Mouse (Mus musculus): ENCODE data around the gene Supt6. TPM values are rescaled to one million over a fixed set of nuclear protein-coding genes. Genes with fewer than 3 reads are reported as not detected.
"Not testable (repeated sequence)": the region's sequence is repeated elsewhere in the genome, so short reads cannot be mapped to it uniquely, and the experiment has no call there.

Supt6 gene
- total and polyA plus RNA-seq, 3 experiments = 30.4 to 99.9 (median 65.5) TPM

- in situ Hi-C loops (cut with MboI; ENCODE audit: low pct_ligation_motif_present, low pct_unique_long_range_greater_than_20kb, low sequenced_read_pairs) (no loop called here), dilution Hi-C loops (cut with MboI; ENCODE audit: extremely low pct_ligation_motif_present, extremely low pct_unique_long_range_greater_than_20kb, low sequenced_read_pairs) (no loop called here)
- Histone ChIP-seq H3K4me2 (ENCODE audit: insufficient read depth, low read depth, poor library complexity, severe bottlenecking) (no peak overlapping the region), H3K4me1 (ENCODE audit: control insufficient read depth in 1 of 2, insufficient read depth in 2 of 2) (no peaks in the 10 kb centered on the region), H3K9ac (ENCODE audit: insufficient read depth, low read depth) (no peak overlapping the region), H3K4me3 (replicated peaks in 1 of 3; ENCODE audit: low read depth in 2 of 3, low read length in 2 of 3, poor library complexity in 1 of 3) (no peak overlapping the region), H3K79me2 (replicated peaks; ENCODE audit: control insufficient read depth, extremely low read depth, insufficient read depth, poor library complexity, severe bottlenecking) (no peaks in the 10 kb centered on the region), H3K9me3 (replicated peaks; ENCODE audit: low read length) (no peaks in the 10 kb centered on the region), H3K27ac (ENCODE audit: insufficient read depth, low read depth) (no peak overlapping the region), H3K36me3 (replicated peaks in 1 of 2; ENCODE audit: control insufficient read depth in 1 of 2, insufficient read depth in 1 of 2, low read length in 1 of 2) (peaks cover 81 to 96% of the 10 kb centered on the region in 2 experiments), H3K27me3 (replicated peaks) (no peaks in the 10 kb centered on the region)
- no peak for DNase-seq (ENCODE audit: extremely low read depth)
- TF ChIP-seq CTCF (conservative IDR thresholded peaks at IDR 0.05 in 1 of 2, IDR thresholded peaks at IDR 0.05 in 1 of 2; ENCODE audit: low read depth in 2 of 2, low read length in 2 of 2) (no peak), USF1 (IDR thresholded peaks at IDR 0.05; ENCODE audit: low read depth, low read length) (no peak), ZKSCAN1 (IDR thresholded peaks at IDR 0.05; ENCODE audit: borderline replicate concordance, low read depth, low read length) (no peak)
These were observed 33.1 kb upstream of the Supt6 start for GRCm38 (mm10) chr11:78278853-78279252.

GRCm38 (mm10) chr11:78276169-78276568 lies 30.4 kb upstream of the Supt6 start:
- H3K4me2 ChIP-seq (ENCODE audit: insufficient read depth, low read depth, poor library complexity, severe bottlenecking); H3K9ac ChIP-seq (ENCODE audit: insufficient read depth, low read depth); dilution Hi-C loops (cut with MboI; ENCODE audit: extremely low pct_ligation_motif_present, extremely low pct_unique_long_range_greater_than_20kb, low sequenced_read_pairs); H3K27ac ChIP-seq (ENCODE audit: insufficient read depth, low read depth); in situ Hi-C loops (cut with MboI; ENCODE audit: low pct_ligation_motif_present, low pct_unique_long_range_greater_than_20kb, low sequenced_read_pairs); H3K79me2 ChIP-seq (replicated peaks; ENCODE audit: control insufficient read depth, extremely low read depth, insufficient read depth, poor library complexity, severe bottlenecking); H3K9me3 ChIP-seq (replicated peaks; ENCODE audit: low read length); H3K4me1 ChIP-seq (ENCODE audit: control insufficient read depth in 1 of 2, insufficient read depth in 2 of 2); H3K4me3 ChIP-seq (replicated peaks in 1 of 3; ENCODE audit: low read depth in 2 of 3, low read length in 2 of 3, poor library complexity in 1 of 3); H3K27me3 ChIP-seq (replicated peaks): not testable (repeated sequence)
- peaks cover 88 to 97% of the 10 kb centered on the region in 2 experiments for H3K36me3 ChIP-seq (replicated peaks in 1 of 2; ENCODE audit: control insufficient read depth in 1 of 2, insufficient read depth in 1 of 2, low read length in 1 of 2)
- TF ChIP-seq RAD21 (IDR thresholded peaks at IDR 0.05; ENCODE audit: low read depth, low read length) (peak; percentile 15), CTCF (conservative IDR thresholded peaks at IDR 0.05 in 1 of 2, IDR thresholded peaks at IDR 0.05 in 1 of 2; ENCODE audit: low read depth in 2 of 2, low read length in 2 of 2) (peak in 1 of 2 experiments; percentile 53; a peak in 2 of 4 replicates), ZNF384 (IDR thresholded peaks at IDR 0.05; ENCODE audit: low read depth, low read length) (peak; percentile 45; the same call in 1 of the 2 replicates), SMC3 (IDR thresholded peaks at IDR 0.05; ENCODE audit: low read depth, low read length) (peak; percentile 8; the same call in 1 of the 2 replicates)
- peak; percentile 43 for DNase-seq (ENCODE audit: extremely low read depth)

- dilution Hi-C loops (cut with MboI; ENCODE audit: extremely low pct_ligation_motif_present, extremely low pct_unique_long_range_greater_than_20kb, low sequenced_read_pairs) (no loop called here), in situ Hi-C loops (cut with MboI; ENCODE audit: low pct_ligation_motif_present, low pct_unique_long_range_greater_than_20kb, low sequenced_read_pairs) (no loop called here)
- no peak for DNase-seq (ENCODE audit: extremely low read depth)
- Histone ChIP-seq H3K27me3 (replicated peaks) (no peaks in the 10 kb centered on the region), H3K36me3 (replicated peaks in 1 of 2; ENCODE audit: control insufficient read depth in 1 of 2, insufficient read depth in 1 of 2, low read length in 1 of 2) (peaks cover 87 to 97% of the 10 kb centered on the region in 2 experiments), H3K79me2 (replicated peaks; ENCODE audit: control insufficient read depth, extremely low read depth, insufficient read depth, poor library complexity, severe bottlenecking) (peaks cover 6% of the 10 kb centered on the region; the same call in 1 of the 2 replicates), H3K9me3 (replicated peaks; ENCODE audit: low read length) (no peaks in the 10 kb centered on the region), H3K4me1 (ENCODE audit: control insufficient read depth in 1 of 2, insufficient read depth in 2 of 2) (no peaks in the 10 kb centered on the region), H3K9ac (ENCODE audit: insufficient read depth, low read depth) (no peak overlapping the region), H3K27ac (ENCODE audit: insufficient read depth, low read depth) (no peak overlapping the region), H3K4me3 (replicated peaks in 1 of 3; ENCODE audit: low read depth in 2 of 3, low read length in 2 of 3, poor library complexity in 1 of 3) (no peak overlapping the region), H3K4me2 (ENCODE audit: insufficient read depth, low read depth, poor library complexity, severe bottlenecking) (no peak overlapping the region)
- TF ChIP-seq NRF1 (IDR thresholded peaks at IDR 0.05; ENCODE audit: low read depth, low read length) = no peak
- no peak for TF ChIP-seq ELF1 (IDR thresholded peaks at IDR 0.05; ENCODE audit: low read depth, low read length)
- TF ChIP-seq JUND (conservative IDR thresholded peaks at IDR 0.05; ENCODE audit: low read depth, low read length) = no peak
- no peak for TF ChIP-seq BHLHE40 (IDR thresholded peaks at IDR 0.05; ENCODE audit: low read depth, low read length)
- no peak for TF ChIP-seq MXI1 (IDR thresholded peaks at IDR 0.05; ENCODE audit: low read depth, low read length)
These were observed 29.8 kb upstream of the Supt6 start for GRCm38 (mm10) chr11:78275596-78275995.

Data from CH12.LX (cell line).